Mouse (Mus musculus) heart, postnatal 0 days (tissue): ENCODE data around the gene Tmed6. TPM values are rescaled to one million over a fixed set of nuclear protein-coding genes. Genes with fewer than 3 reads are reported as not detected.
"Not testable (repeated sequence)": the region's sequence is repeated elsewhere in the genome, so short reads cannot be mapped to it uniquely, and the experiment has no call there.

ENCODE experiments used
- ATAC-seq: fragments of 200-750 bp; cut with Nextera tagmentation; 2 replicates; pipeline ENCODE4 v1.8.0; 2017; ENCODE audit warnings: low read depth, moderate number of reproducible peaks, moderate library complexity; ENCODE audit not compliant: insufficient read depth
- DNase-seq: peaks from one replicate; pipeline ENCODE4 v3.0.0-alpha.2; 2016; ENCODE audit warnings: low spot score
- H3K27ac ChIP-seq: fragments of 300-500 bp; sonication (generic); 2 replicates; pipeline ENCODE4 v1.5.1; 2014; ENCODE audit warnings: low read depth, mild to moderate bottlenecking
- H3K27me3 ChIP-seq: fragments of 300-500 bp; sonication (generic); 2 replicates; pipeline ENCODE4 v1.6.1; 2014; ENCODE audit warnings: low read length, mixed read lengths; ENCODE audit not compliant: control insufficient read depth, insufficient read depth
- H3K36me3 ChIP-seq: fragments of 300-500 bp; sonication (generic); replicated peaks from 2 replicates; pipeline ENCODE4 v1.6.1; 2014; ENCODE audit warnings: low read length, mixed read lengths; ENCODE audit not compliant: control insufficient read depth, insufficient read depth
- H3K4me1 ChIP-seq: fragments of 300-500 bp; sonication (generic); 2 replicates; pipeline ENCODE4 v1.6.1; 2014; ENCODE audit warnings: antibody characterized with exemption; ENCODE audit not compliant: control insufficient read depth, insufficient read depth
- H3K4me2 ChIP-seq: fragments of 300-500 bp; sonication (generic); 2 replicates; pipeline ENCODE4 v1.6.1; 2014; ENCODE audit warnings: low read depth, mild to moderate bottlenecking, low read length, moderate library complexity
- H3K4me3 ChIP-seq: fragments of 300-500 bp; sonication (generic); 2 replicates; pipeline ENCODE4 v1.5.1; 2014; ENCODE audit warnings: low read depth, low read length
- H3K9ac ChIP-seq: fragments of 300-500 bp; sonication (generic); replicated peaks from 2 replicates; pipeline ENCODE4 v1.6.1; 2014; ENCODE audit warnings: low read depth, low read length, mixed read lengths
- H3K9me3 ChIP-seq: fragments of 300-500 bp; sonication (generic); replicated peaks from 2 replicates; pipeline ENCODE4 v1.6.1; 2016; ENCODE audit warnings: low read length; ENCODE audit not compliant: control insufficient read depth
- CTCF ChIP-seq: IDR thresholded peaks from 2 replicates; pipeline ENCODE4 v1.5.1; 2016; ENCODE audit warnings: antibody characterized with exemption, control low read depth, low read depth
- EP300 ChIP-seq: IDR thresholded peaks from 2 replicates; pipeline ENCODE4 v1.6.1; 2016; ENCODE audit warnings: antibody characterized with exemption, low read depth
- WGBS: fragments of 180-500 bp; shearing (Covaris S2); extraction: QIAGEN DNeasy Blood & Tissue Kit; methylation state at CpG from one replicate; pipeline ENCODE4 v1.1.7; 2014; 5-methylcytosine and 5-hydroxymethylcytosine counted together
- polyA plus RNA-seq: library from polyadenylated mRNA; unstranded; fragments of >200 nt; fragmentation: Nextera tagmentation; extraction: Ambion mirVana; gene quantifications from 2 replicates; pipeline ENCODE4 v1.2.1, GENCODE M21; 2015
- total RNA-seq: library from RNA; depleted of rRNA; stranded (reverse); fragments of >200 nt; gene quantifications from 2 replicates; pipeline ENCODE4 v1.2.3, GENCODE M21; 2014; ENCODE audit warnings: low replicate concordance

Tmed6 gene
- total and polyA plus RNA-seq, 2 experiments from 2014 or later: not detected

GRCm38 (mm10) chr8:107110629-107111330 is 45.3 kb upstream of the Tmed6 start:
- no peaks in the 10 kb centered on the region for H3K9me3 ChIP-seq
- no peak for ATAC-seq
- no peak overlapping the region for H3K4me3 ChIP-seq
- DNase-seq: no peak
- no peak overlapping the region for H3K4me2 ChIP-seq
- H3K9ac ChIP-seq: no peak overlapping the region
- no peak for TF ChIP-seq CTCF
- TF ChIP-seq EP300: no peak
- no peaks in the 10 kb centered on the region for H3K4me1 ChIP-seq
- no peak overlapping the region for H3K27ac ChIP-seq
- H3K27me3 ChIP-seq: no peaks in the 10 kb centered on the region
- no peaks in the 10 kb centered on the region for H3K36me3 ChIP-seq
- WGBS: 64% methylated on average over 9 of the region's 9 CpGs

- no peak for ATAC-seq
- H3K4me2 ChIP-seq: no peak overlapping the region
- 76% methylated on average over 5 of the region's 5 CpGs for WGBS
- H3K9ac ChIP-seq: no peak overlapping the region
- H3K36me3 ChIP-seq: no peaks in the 10 kb centered on the region
- DNase-seq: no peak
- no peaks in the 10 kb centered on the region for H3K27me3 ChIP-seq
- TF ChIP-seq EP300 (no peak), CTCF (no peak)
- no peaks in the 10 kb centered on the region for H3K9me3 ChIP-seq
- H3K4me3 ChIP-seq: no peak overlapping the region
- no peaks in the 10 kb centered on the region for H3K4me1 ChIP-seq
- no peak overlapping the region for H3K27ac ChIP-seq
Observed at GRCm38 (mm10) chr8:107109816-107110435, 44.5 kb upstream of the Tmed6 start.

GRCm38 (mm10) chr8:107108978-107109720 is 43.7 kb upstream of the Tmed6 start:
- ATAC-seq (no peak), DNase-seq (no peak)
- no peaks in the 10 kb centered on the region for H3K9me3 ChIP-seq
- no peak overlapping the region for H3K9ac ChIP-seq
- no peaks in the 10 kb centered on the region for H3K27me3 ChIP-seq
- TF ChIP-seq EP300 (no peak), CTCF (no peak)
- H3K36me3 ChIP-seq: no peaks in the 10 kb centered on the region
- WGBS: 59% methylated on average over 23 of the region's 23 CpGs
- no peak overlapping the region for H3K27ac ChIP-seq
- H3K4me1 ChIP-seq: no peaks in the 10 kb centered on the region
- peak overlapping the region; percentile 34; the same call in 1 of the 2 replicates for H3K4me2 ChIP-seq
- peak overlapping the region; percentile 9; the same call in 1 of the 2 replicates for H3K4me3 ChIP-seq

GRCm38 (mm10) chr8:107108089-107108488 is 42.6 kb upstream of the Tmed6 start:
- H3K4me2 ChIP-seq, H3K9ac ChIP-seq, DNase-seq, H3K36me3 ChIP-seq, ATAC-seq, H3K27me3 ChIP-seq, H3K27ac ChIP-seq, H3K9me3 ChIP-seq, H3K4me3 ChIP-seq, H3K4me1 ChIP-seq: not testable (repeated sequence)
- 89% methylated on average over 5 of the region's 5 CpGs for WGBS

- no peaks in the 10 kb centered on the region for H3K36me3 ChIP-seq
- H3K27me3 ChIP-seq: no peaks in the 10 kb centered on the region
- no peak overlapping the region for H3K4me2 ChIP-seq
- no peak overlapping the region for H3K27ac ChIP-seq
- no peaks in the 10 kb centered on the region for H3K4me1 ChIP-seq
- TF ChIP-seq EP300 (no peak), CTCF (peak; percentile 92)
- H3K9ac ChIP-seq: no peak overlapping the region
- peak; percentile 71 for DNase-seq
- 8% methylated on average over 4 of the region's 4 CpGs for WGBS
- no peaks in the 10 kb centered on the region for H3K9me3 ChIP-seq
- peak; percentile 66 for ATAC-seq
- H3K4me3 ChIP-seq: no peak overlapping the region
Observed at GRCm38 (mm10) chr8:107104547-107104946, 39.1 kb upstream of the Tmed6 start.
